Mouse (Mus musculus) thymus, postnatal 10 days (tissue): ENCODE measurements around the gene Ackr3.

Experiments
- DNase-seq, 2 experiments: peaks; one replicate each; pipeline ENCODE4 v3.0.0; 2021; ENCODE audit warnings: low spot score in 2 of 2

Gene Ackr3

DNA sequence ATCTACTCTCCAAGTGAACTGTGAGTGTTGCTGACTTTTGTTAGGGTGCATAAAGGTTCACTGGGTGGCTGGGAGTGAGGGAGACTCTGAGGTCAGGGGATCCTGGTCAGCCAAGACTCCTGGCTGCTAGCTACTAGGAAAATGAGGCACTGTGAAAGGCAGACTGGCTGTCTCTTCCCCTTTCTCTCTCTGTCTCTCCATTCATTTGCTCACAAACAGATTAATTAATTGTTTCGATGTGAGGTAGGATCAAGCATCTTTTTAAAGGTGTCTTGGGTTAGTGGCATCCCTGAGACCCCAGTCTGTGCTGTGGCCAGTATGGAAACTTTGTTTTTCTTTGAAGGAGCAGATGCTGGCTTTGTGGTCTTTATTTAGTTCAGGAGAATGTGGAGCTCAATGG is 1.0 kb downstream of the Ackr3 start:
- no peak for DNase-seq

DNA sequence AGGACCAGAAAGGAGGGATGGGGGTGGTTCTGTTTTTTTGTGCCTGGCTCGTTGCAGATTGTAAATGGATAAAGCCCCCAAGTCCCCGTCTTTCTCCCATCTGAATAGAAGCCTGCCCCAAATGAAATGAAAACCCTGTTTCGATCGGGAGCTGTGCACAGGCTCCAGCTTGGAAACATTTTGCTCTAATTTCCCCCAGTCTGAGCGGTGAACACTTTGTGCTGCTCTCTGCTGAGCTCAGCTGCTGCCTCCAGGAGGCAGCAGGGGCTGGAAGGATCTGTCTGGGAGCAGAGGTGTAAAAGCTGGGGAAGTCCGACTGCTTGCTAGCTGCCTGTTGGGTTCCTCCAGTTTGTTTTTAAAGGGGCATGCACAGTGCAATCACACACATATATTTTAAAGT is 1.4 kb downstream of the Ackr3 start:
- DNase-seq: no peak

DNA sequence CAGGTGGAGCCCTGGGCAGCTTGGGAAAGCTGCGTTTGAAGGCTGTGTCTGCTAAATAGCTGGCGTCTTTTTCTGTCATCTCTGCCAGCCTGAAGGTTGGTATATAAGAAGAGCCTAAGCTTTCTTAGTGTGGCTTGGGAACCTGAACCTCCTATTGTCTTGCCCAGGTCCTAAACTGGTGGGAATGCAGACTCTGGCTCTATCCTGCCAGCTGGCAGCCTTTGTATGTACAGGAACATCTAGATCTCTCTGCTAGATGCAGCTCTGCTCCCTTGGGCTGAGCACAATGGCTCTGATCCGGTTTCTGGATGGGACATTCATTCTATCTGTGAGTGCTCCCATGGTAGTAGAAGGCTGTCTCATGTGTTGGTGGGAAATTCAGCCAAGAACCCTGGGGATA is 2.9 kb downstream of the Ackr3 start:
- no peak for DNase-seq

DNA sequence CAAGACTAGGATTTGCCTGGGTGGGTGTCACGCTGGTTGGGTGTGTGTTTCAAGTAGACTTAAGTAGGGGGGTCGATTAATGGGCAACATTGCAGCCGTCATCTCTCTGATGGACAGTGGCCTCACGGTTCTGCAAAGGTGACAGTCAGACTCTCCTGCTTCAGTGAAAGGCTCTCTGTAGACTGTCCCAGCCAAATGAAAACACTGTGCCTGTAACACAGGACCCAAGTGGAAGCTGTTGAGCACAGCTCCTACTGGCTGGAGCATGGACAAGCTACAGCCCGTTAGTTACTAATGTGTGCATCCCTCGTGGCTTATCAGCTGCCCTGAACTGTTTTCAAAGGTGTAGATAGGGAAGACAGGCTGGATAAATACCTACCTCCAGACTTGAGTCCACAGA is 3.5 kb downstream of the Ackr3 start:
- no peak for DNase-seq

DNA sequence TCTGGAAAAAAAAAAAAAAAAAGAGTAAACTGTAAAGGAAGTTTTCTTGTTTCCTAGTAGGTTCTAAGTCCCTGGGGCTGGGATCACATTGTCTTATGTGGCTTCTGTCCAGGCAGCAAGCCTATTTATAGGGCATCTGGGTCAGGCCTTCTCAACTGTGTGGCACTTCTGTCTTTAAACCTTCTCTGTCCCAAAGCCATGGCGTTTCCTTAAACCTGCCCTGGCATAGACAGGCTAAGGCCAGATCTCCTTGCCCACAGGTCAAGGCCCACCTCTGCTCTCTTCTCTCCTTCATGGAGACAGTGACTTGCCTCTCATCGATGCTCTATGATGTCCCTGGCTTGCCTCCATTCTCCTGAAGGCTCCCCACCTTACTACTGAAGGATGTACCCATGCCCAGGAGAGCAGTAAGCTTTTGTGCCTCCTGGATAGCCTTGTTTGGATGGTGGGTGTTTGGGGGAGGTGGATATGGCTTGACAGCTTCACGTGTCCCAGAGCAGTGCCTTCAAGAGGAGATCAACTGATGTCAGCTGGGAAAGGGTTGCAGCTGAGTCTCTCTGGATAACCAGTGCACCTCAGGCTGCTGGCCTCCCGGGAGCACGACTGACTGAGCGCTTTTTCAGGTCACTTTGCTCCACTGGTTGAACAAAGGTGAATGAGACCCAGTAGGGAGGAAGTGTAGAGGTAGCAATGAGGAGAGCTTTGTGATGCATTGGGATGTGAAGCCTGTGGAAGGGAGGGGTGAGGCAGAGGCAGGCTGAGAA is 4.1 kb downstream of the Ackr3 start:
- DNase-seq: no peak

DNA sequence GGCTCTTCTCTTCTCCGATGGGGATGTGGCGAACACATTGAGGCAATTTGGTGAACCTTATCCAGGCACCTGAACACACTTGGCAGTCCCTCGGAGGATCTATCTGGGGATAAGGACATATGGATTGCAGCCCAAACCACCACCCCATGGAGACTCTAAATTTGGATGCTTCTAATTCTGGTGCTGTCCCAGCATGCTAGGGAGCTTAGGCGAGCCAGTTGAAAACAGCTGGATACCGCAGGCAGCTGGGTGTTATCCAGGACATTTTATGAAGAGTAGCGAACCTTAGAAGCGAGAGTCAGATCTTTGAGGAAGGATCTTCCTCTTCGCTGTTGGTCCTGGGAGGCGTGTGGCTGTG is 4.7 kb downstream of the Ackr3 start:
- no peak for DNase-seq

DNA sequence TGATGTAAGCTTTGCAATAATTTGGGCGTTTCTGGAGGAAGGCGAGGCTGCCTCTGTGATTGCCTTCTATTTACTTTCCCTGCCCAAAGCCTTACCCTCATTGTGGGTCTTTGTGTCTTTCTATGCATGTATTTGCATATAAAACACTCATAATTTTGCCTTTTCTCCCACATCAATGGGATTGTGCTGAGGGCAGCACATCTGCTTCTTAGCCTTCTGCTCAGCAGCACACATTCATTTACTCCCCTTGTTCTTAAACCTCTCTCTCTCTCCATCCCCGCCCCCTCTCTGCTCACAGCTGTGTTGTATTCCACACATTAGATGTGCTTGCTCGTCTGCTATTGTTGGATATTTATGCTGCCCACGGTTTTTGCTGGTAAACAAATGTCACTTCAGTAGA is 5.3 kb downstream of the Ackr3 start:
- DNase-seq: no peak

DNA sequence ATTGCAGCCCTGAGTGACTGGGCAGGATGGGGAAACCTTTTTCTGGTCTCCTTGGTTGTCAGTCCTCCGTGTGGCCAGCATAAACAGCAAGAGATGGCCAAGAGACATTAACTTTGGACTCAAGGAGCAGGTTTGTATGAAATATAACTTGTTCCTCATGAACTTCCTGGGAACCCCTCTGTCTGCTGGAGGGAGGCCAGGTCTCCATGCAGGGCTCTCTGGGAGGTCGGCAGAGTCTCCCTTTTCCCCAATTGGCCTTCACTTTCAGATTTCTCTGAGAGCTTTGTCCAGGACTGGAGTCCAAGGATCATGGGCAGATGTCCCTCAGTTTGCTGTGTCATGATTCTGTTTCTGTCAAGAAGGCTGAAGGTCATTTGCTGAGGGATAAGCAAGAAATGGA is 6.0 kb downstream of the Ackr3 start:
- DNase-seq: no peak

DNA sequence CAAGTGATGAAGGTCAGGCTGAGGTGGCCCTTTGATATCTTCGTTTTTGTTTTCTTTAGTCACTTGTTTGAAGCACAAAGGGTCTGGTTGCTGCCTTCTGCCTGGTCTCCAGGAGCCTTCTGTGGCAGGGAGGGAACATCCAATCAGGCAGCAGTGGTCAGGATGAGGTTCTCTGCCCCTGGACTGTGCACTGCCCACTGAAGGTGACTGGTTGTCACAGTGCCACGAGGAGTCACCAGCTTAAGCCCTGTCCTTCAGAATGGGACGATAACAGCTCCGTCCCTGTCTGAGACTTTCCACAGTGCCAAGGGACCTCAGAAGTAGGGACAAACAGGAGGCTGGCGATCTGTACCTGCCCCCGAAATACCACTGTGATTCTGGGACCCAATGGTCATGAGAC is 6.6 kb downstream of the Ackr3 start:
- DNase-seq: no peak

DNA sequence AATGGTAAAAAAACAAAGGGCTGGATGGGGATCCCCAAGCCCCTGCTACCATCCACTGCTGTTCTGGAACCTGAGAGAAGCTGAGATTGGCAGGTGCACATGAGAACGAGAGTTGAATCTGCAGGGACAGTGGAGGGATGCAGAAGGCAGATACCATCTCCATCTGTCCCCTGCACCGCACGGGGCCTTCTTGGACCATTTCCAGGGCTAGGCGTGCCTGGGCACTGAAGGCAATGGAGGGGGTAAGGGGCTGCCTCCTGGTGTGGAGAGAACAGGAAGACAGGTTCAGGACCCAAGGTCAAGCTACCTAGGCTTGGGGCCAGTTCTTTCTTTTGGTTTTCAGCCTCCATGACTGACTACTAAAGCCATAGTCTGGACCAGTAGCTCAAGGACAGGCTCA is 7.0 kb downstream of the Ackr3 start:
- no peak for DNase-seq

DNA sequence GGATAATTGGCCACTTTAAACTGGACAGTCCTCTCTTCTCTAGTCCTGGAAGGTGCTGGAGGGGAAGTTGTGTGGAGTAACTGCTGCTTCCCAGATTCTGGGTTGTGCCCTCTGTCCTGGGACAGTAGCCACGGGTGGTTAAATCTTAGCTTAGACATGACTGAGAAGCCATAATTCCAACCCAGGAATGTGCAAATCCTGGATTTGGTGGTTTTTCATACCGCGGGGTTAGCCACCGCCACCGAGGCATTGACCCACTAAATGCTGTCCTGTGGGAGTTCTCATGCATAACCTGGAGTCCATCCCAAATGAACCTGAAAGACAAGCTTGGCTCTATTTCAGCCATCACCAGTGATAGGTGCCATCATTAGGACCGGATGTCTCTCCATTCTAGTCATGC is 8.6 kb downstream of the Ackr3 start:
- DNase-seq: no peak

DNA sequence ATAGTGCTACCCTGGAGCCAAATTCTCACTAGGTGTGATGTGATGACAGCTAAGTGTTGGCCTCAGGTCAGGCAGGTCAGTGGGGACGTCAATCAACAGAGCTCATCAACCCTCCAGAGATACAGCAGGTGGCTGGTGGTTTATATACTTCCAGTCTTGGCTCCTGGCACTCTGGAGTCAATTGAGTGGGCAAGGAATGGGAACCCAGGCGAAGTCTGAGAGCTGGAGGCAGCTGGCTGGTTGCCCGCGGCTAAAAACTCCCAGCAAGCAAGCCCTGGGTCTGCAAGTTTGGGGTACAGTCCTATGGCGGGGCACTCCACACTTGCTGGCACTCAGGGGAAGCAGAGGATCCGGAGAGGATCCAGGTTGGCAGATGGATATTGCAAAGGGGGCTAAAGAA is 9.1 kb downstream of the Ackr3 start:
- DNase-seq: no peak

DNA sequence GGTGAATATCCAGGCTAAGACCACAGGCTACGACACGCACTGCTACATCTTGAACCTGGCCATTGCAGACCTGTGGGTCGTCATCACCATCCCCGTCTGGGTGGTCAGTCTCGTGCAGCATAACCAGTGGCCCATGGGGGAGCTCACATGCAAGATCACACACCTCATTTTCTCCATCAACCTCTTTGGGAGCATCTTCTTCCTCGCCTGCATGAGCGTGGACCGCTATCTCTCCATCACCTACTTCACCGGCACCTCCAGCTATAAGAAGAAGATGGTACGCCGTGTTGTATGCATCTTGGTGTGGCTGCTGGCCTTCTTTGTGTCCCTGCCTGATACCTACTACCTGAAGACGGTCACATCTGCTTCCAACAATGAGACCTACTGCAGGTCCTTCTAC is 10.2 kb downstream of the Ackr3 start:
- no peak for DNase-seq

DNA sequence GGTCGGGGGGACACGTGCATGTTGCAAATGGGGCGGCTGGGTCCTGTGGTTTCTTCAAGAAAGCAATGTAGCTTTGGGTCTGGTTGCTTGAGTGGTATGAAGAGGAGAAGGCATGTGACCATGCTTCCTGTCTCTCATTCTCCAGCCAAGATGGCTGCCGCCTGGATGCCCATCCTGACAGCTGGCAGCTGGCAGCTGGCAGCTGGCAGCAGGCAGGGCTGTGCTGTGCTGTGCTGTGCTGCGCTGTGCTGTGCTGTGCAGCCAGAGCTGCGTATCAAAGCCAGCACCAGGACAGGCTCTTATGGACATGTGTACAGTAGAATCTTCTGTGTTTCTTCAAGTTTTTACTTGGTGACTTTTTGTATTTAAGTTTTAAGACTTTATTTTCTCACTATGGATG is 11.1 kb downstream of the Ackr3 start:
- no peak for DNase-seq

DNA sequence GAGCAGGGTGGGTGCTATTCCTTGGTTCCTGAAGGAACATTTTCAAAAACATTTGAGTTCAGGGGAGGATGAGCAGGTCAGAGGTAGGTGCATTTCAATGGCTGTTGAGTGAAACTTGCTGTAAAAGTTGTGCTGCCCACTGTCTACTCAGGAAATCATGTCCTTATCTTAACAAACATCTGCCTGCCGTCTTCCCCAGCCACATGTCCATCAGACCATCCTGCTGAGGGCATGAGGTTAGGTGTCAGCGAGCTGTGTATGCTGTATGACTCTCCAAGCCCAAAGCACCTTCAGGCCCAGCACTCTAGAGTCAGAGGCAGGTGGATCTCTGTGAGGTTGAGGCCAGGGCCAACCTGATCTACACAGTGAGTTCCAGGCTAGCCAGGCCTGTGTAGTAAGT is 12.1 kb downstream of the Ackr3 start:
- DNase-seq: no peak

DNA sequence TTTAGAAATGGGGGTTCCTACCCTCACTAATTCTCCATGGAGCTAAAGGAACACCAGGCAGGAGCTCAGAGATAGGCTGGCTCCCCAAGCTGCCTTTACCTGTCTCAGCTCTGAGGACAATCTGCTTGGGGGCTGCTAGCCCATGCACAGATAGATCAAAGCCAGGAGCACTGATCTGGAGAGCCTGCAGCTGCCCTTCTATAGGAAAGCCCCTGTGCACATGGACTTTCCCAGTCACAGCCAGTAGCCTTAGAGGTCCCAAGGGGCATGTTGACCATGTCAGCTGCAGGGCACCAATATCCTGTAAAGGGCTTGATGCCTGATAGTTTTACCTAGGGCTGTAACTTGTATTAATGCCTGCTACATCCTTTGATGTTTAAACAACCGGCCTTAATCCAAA is 12.6 kb downstream of the Ackr3 start:
- no peak for DNase-seq

DNA sequence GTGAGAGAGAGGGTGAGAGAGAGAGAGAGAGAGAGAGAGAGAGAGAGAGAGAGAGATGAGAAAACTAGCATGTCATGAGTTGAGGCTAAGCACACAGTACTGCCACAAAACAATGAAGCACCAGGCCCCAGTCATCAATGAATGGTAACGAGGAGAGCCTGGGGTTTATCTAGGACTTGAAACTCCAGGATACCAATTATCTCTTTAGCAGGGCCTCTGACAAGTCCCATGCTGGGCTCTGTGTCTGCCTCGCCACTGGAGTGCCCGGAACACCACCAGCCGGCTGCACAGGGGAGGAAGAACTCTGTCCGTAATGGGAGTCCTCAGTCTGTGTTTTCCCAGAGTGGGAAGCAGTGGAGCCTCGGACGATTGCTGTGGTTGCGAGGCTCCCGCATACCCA is 16.5 kb downstream of the Ackr3 start:
- no peak for DNase-seq

DNA sequence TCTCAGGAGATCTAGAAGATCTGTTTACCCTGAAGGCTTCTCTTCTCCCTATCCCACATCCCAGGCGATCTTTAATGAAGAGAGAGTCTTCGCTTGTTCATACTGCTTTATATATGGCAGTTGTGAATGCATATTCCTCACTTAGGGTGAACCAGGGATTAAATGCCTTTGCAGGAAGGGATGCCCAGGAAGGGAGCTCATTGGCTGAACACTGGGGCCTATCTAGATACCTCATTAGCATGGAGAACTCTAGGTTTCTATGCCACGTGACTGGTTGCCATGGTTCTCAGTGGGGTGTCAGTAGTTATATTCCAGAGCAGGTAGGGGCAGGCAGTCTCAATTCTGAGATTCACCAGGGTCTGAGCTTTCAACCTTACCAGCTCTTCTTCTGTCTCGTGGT is 17.1 kb downstream of the Ackr3 start:
- DNase-seq: no peak

DNA sequence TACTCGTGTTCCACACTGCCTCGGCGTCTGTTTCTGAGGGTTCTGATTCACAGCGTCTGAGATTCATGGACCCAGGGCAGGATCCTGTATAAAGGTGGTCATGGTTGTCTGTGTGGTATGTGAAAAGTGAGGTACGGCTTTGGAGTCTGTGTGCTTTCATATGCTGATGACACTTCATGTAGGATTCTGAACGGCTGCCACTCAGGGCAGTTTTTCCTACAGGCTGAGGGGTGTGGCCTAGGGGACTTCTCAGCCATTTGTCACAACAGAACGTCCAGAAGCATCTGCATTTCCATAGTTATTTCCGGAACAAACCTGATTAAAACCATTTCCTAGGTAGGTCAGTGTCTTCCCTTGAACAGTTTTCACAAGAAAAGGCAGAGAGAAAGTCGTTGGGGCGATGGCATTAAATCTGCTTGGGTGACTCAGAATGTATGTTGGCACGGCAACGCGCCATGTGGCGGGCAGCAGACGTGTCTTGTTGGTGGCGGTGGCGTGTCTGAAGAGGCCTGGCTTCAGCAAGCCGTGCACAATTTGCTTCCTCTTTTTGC is 18.1 kb downstream of the Ackr3 start:
- DNase-seq: no peak

DNA sequence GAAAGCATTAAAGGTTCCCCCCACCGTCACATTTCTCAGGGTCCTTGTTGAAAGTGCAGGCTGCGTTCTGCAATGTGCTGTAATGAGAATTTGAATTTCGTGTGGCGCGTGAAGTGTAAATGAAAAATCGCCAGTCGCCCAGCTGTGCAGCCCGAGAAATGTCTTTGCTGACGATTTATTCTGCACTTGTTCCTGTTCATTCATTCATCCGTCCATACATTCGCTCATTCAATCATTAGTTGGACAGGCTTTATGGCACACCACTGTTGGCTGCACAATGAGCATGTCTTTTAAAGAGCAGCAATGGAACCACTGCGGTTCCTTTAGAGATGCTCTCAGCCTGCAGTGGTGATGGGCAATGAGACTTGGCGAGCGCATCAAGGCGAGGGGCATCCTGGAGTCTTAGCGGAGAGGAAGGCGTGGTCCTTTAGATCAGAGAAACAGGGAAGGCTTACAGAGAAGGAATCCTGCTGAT is 18.7 kb downstream of the Ackr3 start:
- no peak for DNase-seq

DNA sequence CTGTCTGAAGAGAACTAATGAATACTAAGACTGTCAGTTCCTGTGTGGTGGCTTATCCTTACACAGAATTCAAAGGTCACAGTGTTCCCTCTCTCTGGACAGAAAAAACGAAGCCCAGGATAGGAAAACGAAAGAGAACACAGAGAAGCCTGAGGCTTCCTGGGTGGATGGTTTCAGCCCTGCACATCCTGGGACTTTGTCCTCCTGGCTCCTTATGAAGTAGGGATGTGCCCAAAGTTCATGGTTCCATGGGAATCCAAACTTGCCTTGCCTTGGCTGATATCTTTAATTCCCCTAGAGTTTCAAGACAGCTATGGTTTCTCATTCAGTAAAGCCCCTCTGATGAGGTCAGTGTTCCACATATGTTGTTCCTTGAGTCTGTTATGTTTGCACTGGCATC is 19.2 kb downstream of the Ackr3 start:
- no peak for DNase-seq

DNA sequence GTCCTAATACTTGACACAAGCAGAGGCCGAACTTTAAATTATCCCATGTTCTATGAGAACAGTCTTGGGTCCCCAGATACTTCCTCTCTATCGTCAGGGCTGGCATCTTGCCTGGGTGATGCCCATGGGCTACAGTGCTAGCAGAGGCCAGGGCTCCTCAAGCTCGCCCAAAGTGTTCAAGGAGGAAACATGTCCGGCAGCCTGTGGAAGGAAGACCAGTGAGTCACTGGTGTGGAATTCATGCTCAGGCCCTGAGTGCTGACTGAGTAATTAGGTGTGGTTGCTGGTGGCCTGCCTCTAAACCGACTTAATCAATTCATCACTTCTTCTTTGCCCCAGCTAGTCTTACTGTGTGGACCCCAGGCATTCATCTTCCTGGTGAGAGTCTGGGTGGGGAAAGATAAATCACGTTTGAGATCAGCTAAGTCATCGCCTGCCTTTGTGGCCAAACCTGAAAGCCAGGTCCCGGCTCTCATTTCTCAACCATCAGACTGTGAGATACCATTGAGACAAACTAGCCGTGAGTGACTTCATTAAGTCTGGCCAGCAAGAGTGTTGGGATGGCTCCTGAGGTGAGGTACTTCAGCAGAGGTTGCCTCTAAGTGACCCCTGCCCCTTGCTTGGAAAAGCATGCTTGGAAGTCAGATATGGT is 21.9 kb downstream of the Ackr3 start:
- no peak for DNase-seq

DNA sequence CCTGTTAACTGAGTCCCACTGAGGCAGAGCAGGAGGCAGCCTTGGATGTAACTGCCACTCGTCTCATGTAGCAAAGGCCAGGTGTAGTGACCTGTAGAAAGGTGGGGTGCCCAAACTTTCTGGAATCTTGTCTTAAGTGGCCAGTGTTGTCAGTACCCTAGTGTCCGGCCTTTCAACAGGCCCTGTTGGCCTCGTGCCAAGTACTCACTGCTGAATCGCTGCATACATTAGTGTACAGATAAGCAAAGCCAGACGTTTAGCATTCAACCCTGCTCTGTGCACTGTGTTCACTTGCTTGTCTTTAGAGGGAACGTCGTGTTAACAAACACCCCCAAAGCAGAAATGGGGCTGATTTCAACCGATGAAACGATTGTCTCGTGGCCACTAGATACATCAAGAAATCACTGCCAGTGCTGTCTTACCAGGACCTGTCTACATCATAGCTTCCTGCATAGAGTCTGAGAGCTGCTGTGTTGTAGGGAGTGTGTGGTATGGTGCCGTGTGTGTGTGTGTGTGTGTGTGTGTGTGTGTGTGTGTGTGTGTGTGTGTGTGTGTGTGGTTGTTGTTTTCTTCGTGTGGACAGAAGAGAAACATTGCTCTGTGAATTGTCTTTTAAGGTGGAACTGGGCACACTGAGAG is 24.0 kb downstream of the Ackr3 start:
- DNase-seq: no peak
